Mouse (Mus musculus) midbrain, embryonic 10.5 days (tissue): ENCODE measurements around the gene AI837181. TPM values are rescaled to one million over a fixed set of nuclear protein-coding genes. Genes with fewer than 3 reads are reported as not detected.

ENCODE experiments used
- DNase-seq: peaks from one replicate; pipeline ENCODE4 v3.0.0-alpha.2; 2017; ENCODE audit warnings: low spot score
- H3K27ac ChIP-seq: fragments of 300-500 bp; sonication (generic); replicated peaks from 2 replicates; pipeline ENCODE4 v1.5.1; 2016; ENCODE audit warnings: mild to moderate bottlenecking
- H3K27me3 ChIP-seq: fragments of 300-500 bp; sonication (generic); 2 replicates; pipeline ENCODE4 v1.6.1; 2016; ENCODE audit warnings: low read depth, mild to moderate bottlenecking; ENCODE audit not compliant: poor library complexity, severe bottlenecking
- H3K36me3 ChIP-seq: fragments of 300-500 bp; sonication (generic); 2 replicates; pipeline ENCODE4 v1.6.1; 2016; ENCODE audit warnings: mild to moderate bottlenecking, moderate library complexity
- H3K4me1 ChIP-seq: fragments of 300-500 bp; sonication (generic); 2 replicates; pipeline ENCODE4 v1.6.1; 2016
- H3K4me3 ChIP-seq: fragments of 300-500 bp; sonication (generic); 2 replicates; pipeline ENCODE4 v1.5.1; 2016; ENCODE audit warnings: mild to moderate bottlenecking, moderate library complexity
- H3K9me3 ChIP-seq: fragments of 300-500 bp; sonication (generic); replicated peaks from 2 replicates; pipeline ENCODE4 v1.6.1; 2016; ENCODE audit warnings: mild to moderate bottlenecking
- WGBS: fragments of 180-500 bp; shearing (Covaris S2); methylation state at CpG from one replicate; pipeline ENCODE4 v1.1.7; 2016; 5-methylcytosine and 5-hydroxymethylcytosine counted together
- polyA plus RNA-seq: library from polyadenylated mRNA; unstranded; fragments of >200 nt; fragmentation: Nextera tagmentation; extraction: Ambion mirVana; gene quantifications from 2 replicates; pipeline ENCODE4 v1.2.1, GENCODE M21; 2016

The AI837181 gene
- polyA plus RNA-seq, 1 experiment from 2014 or later = 45.1 TPM

DNA sequence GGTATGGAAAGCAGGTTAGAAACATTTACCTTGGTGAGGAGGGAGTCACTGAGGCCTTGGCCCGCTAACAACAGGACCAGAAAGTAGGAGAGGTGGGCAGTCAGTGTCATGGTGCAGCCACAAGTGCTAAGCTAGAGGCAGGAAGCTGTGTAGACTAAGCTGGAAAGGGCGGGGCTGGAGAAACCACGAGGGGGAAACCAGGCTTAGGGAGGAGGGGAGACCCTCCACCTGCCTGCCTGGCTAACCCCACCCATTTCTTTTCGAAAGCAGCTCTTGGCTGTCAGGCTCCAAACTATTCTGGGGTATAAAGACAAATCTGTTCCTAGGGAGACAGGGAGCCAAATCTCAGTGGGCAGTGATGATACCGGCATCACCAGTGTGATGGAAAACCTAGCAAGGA, 43.4 kb downstream of the AI837181 start, which contains the start of gene Ctsw:
Gene Ctsw (minus strand): TSS at position 134 of the 400 bp plus-strand sequence.
- DNase-seq = no peak
- 54% methylated on average over 5 of the region's 5 CpGs for WGBS
- H3K36me3 ChIP-seq = peaks cover 43% of the 10 kb centered on the region

DNA sequence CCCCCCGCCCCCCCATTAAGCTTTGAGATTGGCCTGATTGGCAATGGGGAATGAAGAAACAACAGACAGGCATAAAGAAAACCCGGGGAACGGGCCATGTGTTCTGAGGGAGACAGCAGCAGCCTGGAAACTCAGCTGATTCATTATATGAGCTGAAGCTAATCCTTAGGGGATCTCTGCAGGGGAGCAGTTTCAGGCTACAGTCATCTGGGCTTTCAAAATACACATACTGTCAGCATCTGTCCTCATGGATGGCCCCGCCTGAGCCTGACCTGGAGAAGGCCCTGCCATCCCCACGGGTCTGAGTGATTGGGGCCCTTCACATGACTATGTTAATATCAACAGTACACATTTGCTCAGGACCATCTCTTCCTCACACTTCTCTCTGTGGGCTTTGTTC, 46.9 kb downstream of the AI837181 start:
- no peak overlapping the region for H3K27ac ChIP-seq
- H3K9me3 ChIP-seq = no peaks in the 10 kb centered on the region
- 63% methylated on average over 5 of the region's 5 CpGs for WGBS
- peaks cover 27% of the 10 kb centered on the region for H3K4me1 ChIP-seq
- no peak for DNase-seq
- peaks cover 8% of the 10 kb centered on the region for H3K36me3 ChIP-seq
- peaks cover 10% of the 10 kb centered on the region; the same call in 1 of the 2 replicates for H3K27me3 ChIP-seq
- no peak overlapping the region for H3K4me3 ChIP-seq

More for the DNA sequence above, 43.4 kb downstream of the AI837181 start, which contains the start of gene Ctsw:
- no peak within 1 kb of the TSS for H3K4me3 ChIP-seq
- no peak within 1 kb of the TSS for H3K27ac ChIP-seq
- H3K27me3 ChIP-seq = no peaks in the 10 kb centered on the region
- peaks cover 10% of the 10 kb centered on the region for H3K4me1 ChIP-seq
- H3K9me3 ChIP-seq = no peaks in the 10 kb centered on the region

DNA sequence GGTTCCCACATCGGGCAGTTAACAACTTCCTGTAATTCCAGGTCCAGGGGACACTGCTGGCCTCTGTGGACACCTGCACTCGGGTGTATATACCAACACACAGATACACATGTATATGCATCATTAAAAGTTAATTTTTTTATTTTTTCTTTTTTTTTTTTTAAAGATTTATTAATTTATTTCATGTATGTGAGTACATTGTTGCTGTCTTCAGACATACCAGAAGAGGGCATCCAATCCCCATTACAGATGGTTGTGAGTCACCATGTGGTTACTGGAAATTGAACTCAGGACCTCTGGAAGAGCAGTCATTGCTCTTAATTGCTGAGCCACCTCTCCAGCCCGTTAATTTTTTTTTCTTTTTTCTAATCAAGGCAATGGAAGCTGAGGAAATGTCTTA, 47.9 kb downstream of the AI837181 start:
- Histone ChIP-seq H3K4me3 (no peak overlapping the region), H3K4me1 (peaks cover 27% of the 10 kb centered on the region), H3K36me3 (peaks cover 7% of the 10 kb centered on the region), H3K27me3 (peaks cover 10% of the 10 kb centered on the region; the same call in 1 of the 2 replicates), H3K9me3 (no peaks in the 10 kb centered on the region), H3K27ac (no peak overlapping the region)
- WGBS = 86% methylated on average over 3 of the region's 3 CpGs
- no peak for DNase-seq

DNA sequence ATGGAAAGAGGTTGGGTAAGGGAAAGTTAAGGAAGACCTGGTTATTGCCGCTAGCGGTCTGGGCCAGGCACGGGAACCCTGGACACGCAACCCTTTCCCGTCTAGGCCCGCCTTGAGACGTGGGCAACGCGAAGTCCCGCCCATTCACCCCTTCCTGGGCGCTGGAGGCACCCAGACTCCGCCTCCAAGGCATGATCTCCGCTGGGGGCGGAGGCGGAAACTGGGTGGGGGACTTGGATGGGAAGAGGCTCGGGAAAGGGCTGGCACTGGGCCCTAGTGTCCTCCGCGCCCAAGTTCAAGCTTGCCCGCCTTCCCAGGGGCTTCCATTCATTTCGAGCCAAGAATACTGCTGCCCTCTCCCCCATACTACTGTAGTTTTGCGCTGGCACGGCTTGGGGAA, 48.8 kb downstream of the AI837181 start, which contains the start of gene Efemp2:
Gene Efemp2 (plus strand): TSS at position 235 of the 400 bp plus-strand sequence.
- Histone ChIP-seq H3K4me3 (peak within 1 kb of the TSS; percentile 68), H3K27me3 (peaks cover 10% of the 10 kb centered on the region; the same call in 1 of the 2 replicates), H3K27ac (peak within 1 kb of the TSS; percentile 90), H3K9me3 (no peaks in the 10 kb centered on the region), H3K36me3 (peaks cover 16% of the 10 kb centered on the region), H3K4me1 (peaks cover 27% of the 10 kb centered on the region)
- DNase-seq = peak; percentile 80
- 2% methylated on average over 22 of the region's 22 CpGs for WGBS

DNA sequence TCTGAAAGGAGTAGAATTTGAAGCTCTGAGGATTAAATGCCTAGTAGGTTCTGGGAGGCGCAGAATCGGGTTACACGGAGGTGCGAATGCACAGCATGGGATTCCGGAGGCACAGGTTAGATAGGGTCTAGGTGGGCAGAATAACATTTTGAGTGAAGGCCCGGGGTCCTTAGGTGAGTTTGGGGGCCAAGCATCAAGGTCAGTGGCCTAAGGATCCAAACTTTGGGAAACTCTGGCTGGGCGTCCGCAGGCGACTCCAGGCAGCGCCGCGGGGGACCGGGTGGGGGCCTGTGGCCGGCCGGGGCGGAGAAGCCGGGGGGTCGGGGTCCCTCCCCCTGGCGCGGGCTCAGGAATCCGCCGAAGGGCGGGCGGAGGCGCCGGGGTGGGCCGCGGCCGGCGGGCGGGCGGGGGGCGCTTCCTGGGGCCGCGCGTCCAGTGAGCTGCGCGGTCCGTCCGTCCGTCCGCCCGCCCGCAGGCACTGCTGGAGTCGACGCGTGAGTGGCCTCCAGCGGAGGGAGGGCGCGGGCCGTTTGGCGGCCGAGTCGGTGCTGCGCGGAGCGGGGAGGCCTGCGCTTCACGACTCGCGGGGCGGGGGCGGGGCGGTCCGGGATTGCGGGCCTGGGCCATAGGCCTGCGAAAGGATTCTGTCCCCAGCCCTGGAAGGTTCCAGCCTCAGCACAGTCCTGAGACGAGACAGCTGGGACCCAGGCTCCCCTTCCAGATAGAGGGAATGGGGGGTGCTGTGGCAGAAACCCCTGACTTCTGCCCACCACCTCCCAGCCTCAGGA, 49.5 kb downstream of the AI837181 start:
- Histone ChIP-seq H3K4me1 (peaks cover 27% of the 10 kb centered on the region), H3K27me3 (peaks cover 10% of the 10 kb centered on the region; the same call in 1 of the 2 replicates), H3K4me3 (peak overlapping the region; percentile 68), H3K36me3 (peaks cover 23% of the 10 kb centered on the region), H3K9me3 (no peaks in the 10 kb centered on the region), H3K27ac (peak overlapping the region; percentile 90)
- under 1% methylated on average over 57 of the region's 68 CpGs for WGBS
- peak; percentile 65 for DNase-seq

DNA sequence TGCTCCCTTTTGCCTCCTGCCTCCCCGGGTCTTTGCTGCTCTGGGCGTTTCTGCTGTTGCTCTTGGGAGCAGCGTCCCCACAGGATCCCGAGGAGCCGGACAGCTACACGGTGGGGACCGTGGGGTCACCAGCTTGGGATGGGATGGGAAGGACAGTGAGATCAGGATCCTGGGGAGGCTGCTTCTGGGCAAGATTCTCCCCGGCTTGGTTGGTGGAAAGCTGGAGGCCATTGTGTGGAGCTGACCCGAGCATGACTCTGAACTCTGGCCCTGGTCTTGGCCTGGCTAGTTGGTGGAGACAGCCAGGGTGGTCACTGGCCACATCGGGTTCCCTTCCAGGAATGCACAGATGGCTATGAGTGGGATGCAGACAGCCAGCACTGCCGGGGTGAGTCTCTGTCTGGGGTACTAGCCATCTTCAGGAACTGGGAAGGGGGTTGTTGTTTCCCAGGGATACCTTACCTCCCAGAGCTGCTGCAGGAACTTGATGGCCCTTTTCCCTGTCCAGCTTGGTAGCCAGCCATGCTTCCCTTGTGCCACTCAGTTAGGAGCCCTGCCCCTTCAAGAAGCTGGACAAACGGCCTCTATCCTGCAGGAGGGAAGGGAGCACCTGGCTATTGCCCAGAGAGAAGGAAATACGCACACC, 50.2 kb downstream of the AI837181 start:
- Histone ChIP-seq H3K36me3 (peaks cover 29% of the 10 kb centered on the region), H3K27me3 (peaks cover 10% of the 10 kb centered on the region; the same call in 1 of the 2 replicates), H3K27ac (peak overlapping the region; percentile 90), H3K4me1 (peaks cover 27% of the 10 kb centered on the region), H3K9me3 (no peaks in the 10 kb centered on the region), H3K4me3 (peak overlapping the region; percentile 68)
- 27% methylated on average over 13 of the region's 13 CpGs for WGBS
- no peak for DNase-seq

Other genes starting within 250 kb of the AI837181 start
- 21.3 and 23.7 TPM in 2 replicates for gene Pacs1, start 152.0 kb upstream of the AI837181 start, polyA plus RNA-seq
- 468 and 500 TPM in 2 replicates for gene Sf3b2, start 129.7 kb upstream of the AI837181 start, polyA plus RNA-seq
- 10.8 and 15.4 TPM in 2 replicates for gene Gal3st3, start 126.8 kb upstream of the AI837181 start, polyA plus RNA-seq
- not detected in 2 replicates for gene Catsper1, start 89.4 kb upstream of the AI837181 start, polyA plus RNA-seq
- gene Cst6, start 75.6 kb upstream of the AI837181 start, polyA plus RNA-seq = 0.67 TPM in 1 of 2 replicates, not detected in the other
- 86.9 and 89.4 TPM in 2 replicates for gene Eif1ad, start 58.4 kb upstream of the AI837181 start, polyA plus RNA-seq
- gene Banf1, start 58.0 kb upstream of the AI837181 start, polyA plus RNA-seq = 575 and 616 TPM in 2 replicates
- 88.2 and 96.2 TPM in 2 replicates for gene Sart1, start 36.4 kb upstream of the AI837181 start, polyA plus RNA-seq
- 0.39 TPM in 1 of 2 replicates, not detected in the other for gene Tsga10ip, start 22.6 kb upstream of the AI837181 start, polyA plus RNA-seq
- gene Drap1, start 165 bp upstream of the AI837181 start, polyA plus RNA-seq = 221 and 228 TPM in 2 replicates
- gene Fosl1, start 22.4 kb downstream of the AI837181 start, polyA plus RNA-seq = not detected in 2 replicates
- gene Ccdc85b, start 32.8 kb downstream of the AI837181 start, polyA plus RNA-seq = 5.5 and 6.0 TPM in 2 replicates
- 98.0 and 111 TPM in 2 replicates for gene Fibp, start 35.5 kb downstream of the AI837181 start, polyA plus RNA-seq
- 1.7 and 2.7 TPM in 2 replicates for gene Ctsw, start 43.4 kb downstream of the AI837181 start, polyA plus RNA-seq
- 67.6 and 69.1 TPM in 2 replicates for gene Efemp2, start 48.8 kb downstream of the AI837181 start, polyA plus RNA-seq
- gene Mus81, start 63.3 kb downstream of the AI837181 start, polyA plus RNA-seq = 41.3 and 47.0 TPM in 2 replicates
- 3,131 and 3,331 TPM in 2 replicates for gene Cfl1, start 65.3 kb downstream of the AI837181 start, polyA plus RNA-seq
- not detected in 2 replicates for gene 1700020D05Rik, start 78.6 kb downstream of the AI837181 start, polyA plus RNA-seq
- gene Snx32, start 85.4 kb downstream of the AI837181 start, polyA plus RNA-seq = 9.6 and 15.3 TPM in 2 replicates
- gene Ovol1, start 135.5 kb downstream of the AI837181 start, polyA plus RNA-seq = 0.16 and 0.29 TPM in 2 replicates
- 1.6 and 2.3 TPM in 2 replicates for gene Ap5b1, start 142.9 kb downstream of the AI837181 start, polyA plus RNA-seq
- gene Rnaseh2c, start 176.7 kb downstream of the AI837181 start, polyA plus RNA-seq = 186 and 200 TPM in 2 replicates
- 65.6 and 74.8 TPM in 2 replicates for gene Kat5, start 185.1 kb downstream of the AI837181 start, polyA plus RNA-seq
- gene Rela, start 212.3 kb downstream of the AI837181 start, polyA plus RNA-seq = 28.7 and 31.2 TPM in 2 replicates
- 22.3 and 22.9 TPM in 2 replicates for gene Sipa1, start 238.6 kb downstream of the AI837181 start, polyA plus RNA-seq